ENCODE assay signal across 8 mouse cellular contexts in genomic region chr12:112977156-112977555, GRCm38 (mm10). TPM values are rescaled to one million over a fixed set of nuclear protein-coding genes. Genes with fewer than 3 reads are reported as not detected.
DNase-seq lines count a peak whose midpoint lies in the region; ATAC-seq lines count a peak whose summit lies in the region.

No protein-coding gene starts in this region.

- H3K4me2 ChIP-seq in heart, embryonic 12.5 days = peak overlapping the region; percentile 87
- peak overlapping the region; percentile 86 for H3K4me2 ChIP-seq in forebrain, embryonic 14.5 days (ENCODE audit: low read length)
- peak overlapping the region; percentile 80 for H3K4me2 ChIP-seq in liver, embryonic 16.5 days (ENCODE audit: low read depth, low read length)

- no peaks in the 10 kb centered on the region for H3K9me3 ChIP-seq in heart, embryonic 12.5 days (replicated peaks)
- no peaks in the 10 kb centered on the region for H3K9me3 ChIP-seq in forebrain, embryonic 14.5 days (replicated peaks; ENCODE audit: control insufficient read depth, low read length)
- H3K9me3 ChIP-seq in liver, embryonic 16.5 days (replicated peaks; ENCODE audit: control insufficient read depth, low read length) = no peaks in the 10 kb centered on the region

- no peaks in the 10 kb centered on the region for H3K27me3 ChIP-seq in heart, embryonic 12.5 days (replicated peaks)
- no peaks in the 10 kb centered on the region for H3K27me3 ChIP-seq in forebrain, embryonic 14.5 days (replicated peaks; ENCODE audit: control insufficient read depth, insufficient read depth, low read length)
- no peaks in the 10 kb centered on the region for H3K27me3 ChIP-seq in liver, embryonic 16.5 days (ENCODE audit: control insufficient read depth, insufficient read depth, low read depth, low read length)

- ATAC-seq in heart, embryonic 12.5 days (ENCODE audit: insufficient number of reproducible peaks, low FRiP score) = peak; percentile 15; the same call in 1 of the 2 replicates
- no peak for ATAC-seq in forebrain, embryonic 14.5 days
- no peak for ATAC-seq in liver, embryonic 16.5 days (ENCODE audit: low read depth)

- peaks cover 18% of the 10 kb centered on the region for H3K4me1 ChIP-seq in heart, embryonic 12.5 days (replicated peaks)
- H3K4me1 ChIP-seq in forebrain, embryonic 14.5 days (ENCODE audit: control insufficient read depth, insufficient read depth, low read length) = peaks cover 5% of the 10 kb centered on the region
- peaks cover 13% of the 10 kb centered on the region for H3K4me1 ChIP-seq in liver, embryonic 16.5 days (ENCODE audit: control insufficient read depth, low read depth, low read length)

- 42% methylated on average over 12 of the region's 12 CpGs for WGBS in heart, embryonic 12.5 days
- WGBS in forebrain, embryonic 14.5 days = 39% methylated on average over 12 of the region's 12 CpGs
- WGBS in liver, embryonic 16.5 days (ENCODE audit: insufficient replicate concordance) = 59% methylated on average over 12 of the region's 12 CpGs

- peak overlapping the region; percentile 94 for H3K27ac ChIP-seq in heart, embryonic 12.5 days (ENCODE audit: poor library complexity, severe bottlenecking)
- H3K27ac ChIP-seq in forebrain, embryonic 14.5 days (ENCODE audit: low read depth, low read length) = peak overlapping the region; percentile 94
- no peak overlapping the region for H3K27ac ChIP-seq in liver, embryonic 16.5 days (ENCODE audit: low read length)

- H3K36me3 ChIP-seq in heart, embryonic 12.5 days = peaks cover 67% of the 10 kb centered on the region
- peaks cover 76% of the 10 kb centered on the region for H3K36me3 ChIP-seq in forebrain, embryonic 14.5 days (ENCODE audit: control insufficient read depth, insufficient read depth, low read length)
- H3K36me3 ChIP-seq in liver, embryonic 16.5 days (ENCODE audit: control insufficient read depth, insufficient read depth) = peaks cover 15% of the 10 kb centered on the region

- peak overlapping the region; percentile 92 for H3K9ac ChIP-seq in heart, embryonic 12.5 days
- peak overlapping the region; percentile 84 for H3K9ac ChIP-seq in forebrain, embryonic 14.5 days (ENCODE audit: low read length)
- peak overlapping the region; percentile 71 for H3K9ac ChIP-seq in liver, embryonic 16.5 days (ENCODE audit: low read depth, low read length)

- H3K4me3 ChIP-seq in heart, embryonic 12.5 days = peak overlapping the region; percentile 67
- peak overlapping the region; percentile 69 for H3K4me3 ChIP-seq in forebrain, embryonic 14.5 days (ENCODE audit: low read depth, low read length)
- peak overlapping the region; percentile 73 for H3K4me3 ChIP-seq in liver, embryonic 16.5 days (ENCODE audit: low read depth, low read length)

- no peak for DNase-seq in heart, adult 9 months (ENCODE audit: low spot score in 2 of 2)
- peak; percentile 14 for DNase-seq in ES-CJ7 (ENCODE audit: low read depth, low spot score)
- no peak for DNase-seq in forebrain, embryonic 14.5 days (ENCODE audit: low spot score)
- no peak for DNase-seq in right cerebral cortex, postnatal 14 days
- no peak for DNase-seq in layer of hippocampus, postnatal 36 days
- no peak for DNase-seq in kidney, adult 11 months

RNA-seq across cellular contexts. Expression of gene Btbd6, which starts 0.9 kb away (rescaled TPM):
- 22.4 and 23.0 TPM in 2 replicates for polyA plus RNA-seq in heart, embryonic 12.5 days (2016; fragmentation: Nextera tagmentation; extraction: Ambion mirVana)
- polyA plus RNA-seq in forebrain, embryonic 14.5 days (2014; fragmentation: Nextera tagmentation; extraction: Ambion mirVana) = 35.0 and 37.5 TPM in 2 replicates
- polyA plus RNA-seq in liver, embryonic 16.5 days (2015; fragmentation: Nextera tagmentation; extraction: Ambion mirVana) = 4.5 and 4.9 TPM in 2 replicates
- total RNA-seq in layer of hippocampus, postnatal 36 days (2021) = 10 to 100 TPM; 55.4 to 56.3 TPM

RNA-seq across cellular contexts. Expression of gene Brf1, which starts 23.3 kb away (rescaled TPM):
- 40.3 and 42.9 TPM in 2 replicates for polyA plus RNA-seq in heart, embryonic 12.5 days (2016; fragmentation: Nextera tagmentation; extraction: Ambion mirVana)
- polyA plus RNA-seq in forebrain, embryonic 14.5 days (2014; fragmentation: Nextera tagmentation; extraction: Ambion mirVana) = 43.0 and 51.0 TPM in 2 replicates
- polyA plus RNA-seq in liver, embryonic 16.5 days (2015; fragmentation: Nextera tagmentation; extraction: Ambion mirVana) = 22.8 and 25.7 TPM in 2 replicates
- total RNA-seq in layer of hippocampus, postnatal 36 days (2021) = 10 to 100 TPM; 54.8 to 57.8 TPM

RNA-seq across cellular contexts. Expression of gene Nudt14, which starts 35.2 kb away (rescaled TPM):
- 38.3 and 41.7 TPM in 2 replicates for polyA plus RNA-seq in heart, embryonic 12.5 days (2016; fragmentation: Nextera tagmentation; extraction: Ambion mirVana)
- 62.8 and 75.9 TPM in 2 replicates for polyA plus RNA-seq in forebrain, embryonic 14.5 days (2014; fragmentation: Nextera tagmentation; extraction: Ambion mirVana)
- 12.1 and 13.3 TPM in 2 replicates for polyA plus RNA-seq in liver, embryonic 16.5 days (2015; fragmentation: Nextera tagmentation; extraction: Ambion mirVana)
- 10 to 100 TPM; 11.4 to 13.1 TPM for total RNA-seq in layer of hippocampus, postnatal 36 days (2021)

RNA-seq across cellular contexts. Expression of gene Pacs2, which starts 37.2 kb away (rescaled TPM):
- polyA plus RNA-seq in heart, embryonic 12.5 days (2016; fragmentation: Nextera tagmentation; extraction: Ambion mirVana) = 10.5 and 12.2 TPM in 2 replicates
- 16.1 and 21.6 TPM in 2 replicates for polyA plus RNA-seq in forebrain, embryonic 14.5 days (2014; fragmentation: Nextera tagmentation; extraction: Ambion mirVana)
- polyA plus RNA-seq in liver, embryonic 16.5 days (2015; fragmentation: Nextera tagmentation; extraction: Ambion mirVana) = 4.3 and 5.8 TPM in 2 replicates
- total RNA-seq in layer of hippocampus, postnatal 36 days (2021) = 10 to 100 TPM; 87.3 to 88.1 TPM

RNA-seq across cellular contexts. Expression of gene Jag2, which starts 47.6 kb away (rescaled TPM):
- 2.6 TPM in 2 replicates for polyA plus RNA-seq in heart, embryonic 12.5 days (2016; fragmentation: Nextera tagmentation; extraction: Ambion mirVana)
- polyA plus RNA-seq in forebrain, embryonic 14.5 days (2014; fragmentation: Nextera tagmentation; extraction: Ambion mirVana) = 5.3 and 7.5 TPM in 2 replicates
- polyA plus RNA-seq in liver, embryonic 16.5 days (2015; fragmentation: Nextera tagmentation; extraction: Ambion mirVana) = 0.21 and 0.34 TPM in 2 replicates
- 10 to 100 TPM; 43.8 to 45.6 TPM for total RNA-seq in layer of hippocampus, postnatal 36 days (2021)
